Mouse (Mus musculus) monocyte, adult 59 days (primary cell): ENCODE measurements around the gene Miga2. TPM values are rescaled to one million over a fixed set of nuclear protein-coding genes. Genes with fewer than 3 reads are reported as not detected.

Experiments used
- total RNA-seq, 2 experiments: library from RNA; stranded (reverse); gene quantifications; one replicate each; pipeline ENCODE4 v1.2.4; 2023

Miga2 gene
- total RNA-seq, result 1 to 10 TPM; 6.8 to 9.9 TPM

GRCm38 (mm10) chr2:30363773-30364650, at the start of gene Miga2:
Gene Miga2, plus strand, starts transcription at chr2:30364233.

GRCm38 (mm10) chr2:30358533-30359531, 5.2 kb upstream of the Miga2 start, which contains the start of gene Sh3glb2:
Gene Sh3glb2, minus strand, starts transcription at chr2:30359337.

GRCm38 (mm10) chr2:30392114-30392576, 28.1 kb downstream of the Miga2 start, which contains the start of gene Dolpp1:
Gene Dolpp1, plus strand, starts transcription at chr2:30392254.

GRCm38 (mm10) chr2:30415157-30415935, 51.3 kb downstream of the Miga2 start, which contains the start of gene Crat:
Gene Crat, minus strand, starts transcription at chr2:30415813.

GRCm38 (mm10) chr2:30415936-30416648, 52.1 kb downstream of the Miga2 start, which contains the start of gene Ptpa:
Gene Ptpa, plus strand, starts transcription at chr2:30416039.

Other genes starting within 250 kb of the Miga2 start
- gene Zer1, start 239.6 kb upstream of the Miga2 start, total RNA-seq, result 10 to 100 TPM; 26.9 to 29.3 TPM
- gene Tbc1d13, start 230.5 kb upstream of the Miga2 start, total RNA-seq, result 100 to 1,000 TPM in 1 of 2 experiments, 10 to 100 TPM in 1; 90.5 to 108 TPM
- gene Endog, start 192.7 kb upstream of the Miga2 start, total RNA-seq, result 1 to 10 TPM; 9.0 to 9.4 TPM
- gene Spout1, start 185.8 kb upstream of the Miga2 start, total RNA-seq, result 10 to 100 TPM; 10.2 to 11.5 TPM
- gene Kyat1, start 158.4 kb upstream of the Miga2 start, total RNA-seq, result 1 to 10 TPM; 4.4 to 5.6 TPM
- 10 to 100 TPM; 29.2 to 34.5 TPM for gene Lrrc8a, start 126.5 kb upstream of the Miga2 start, total RNA-seq
- gene Gm28035, start 123.7 kb upstream of the Miga2 start, total RNA-seq, result 1 to 10 TPM; 1.3 to 4.0 TPM
- 1 to 10 TPM; 6.1 to 7.2 TPM for gene Phyhd1, start 98.0 kb upstream of the Miga2 start, total RNA-seq
- not detected for gene Gm28038, start 83.2 kb upstream of the Miga2 start, total RNA-seq
- 10 to 100 TPM; 10.5 to 11.5 TPM for gene Dolk, start 77.9 kb upstream of the Miga2 start, total RNA-seq
- 10 to 100 TPM; 31.4 to 34.2 TPM for gene Nup188, start 77.8 kb upstream of the Miga2 start, total RNA-seq
- 10 to 100 TPM; 30.8 to 37.2 TPM for gene Sh3glb2, start 4.9 kb upstream of the Miga2 start, total RNA-seq
- gene Dolpp1, start 28.0 kb downstream of the Miga2 start, total RNA-seq, result 10 to 100 TPM; 14.2 to 15.4 TPM
- gene Crat, start 51.6 kb downstream of the Miga2 start, total RNA-seq, result 10 to 100 TPM; 29.2 to 40.1 TPM
- gene Ptpa, start 51.8 kb downstream of the Miga2 start, total RNA-seq, result 10 to 100 TPM; 92.7 to 98.9 TPM
- 1 to 10 TPM; 3.0 to 4.7 TPM for gene Ier5l, start 110.0 kb downstream of the Miga2 start, total RNA-seq
- under 1 TPM in 1 of 2 experiments, not detected in 1; 0.67 TPM for gene Cstad, start 230.8 kb downstream of the Miga2 start, total RNA-seq